Mouse (Mus musculus) forebrain, embryonic 12.5 days (tissue): ENCODE measurements at regions not wholly inside any gene's neighbourhood (a gene's known extent, or its start where the extent isn't known, plus 50 kb on each side); places are given as distances from the start of the nearest gene placed in this dataset.
A peak's percentile ranks its signal among the peaks of the same experiment; 100 is the strongest.

Experiments used
- ATAC-seq: fragments of 200-750 bp; cut with Nextera tagmentation; 2 replicates; pipeline ENCODE4 v1.8.0; 2017; ENCODE audit warnings: moderate TSS enrichment; ENCODE audit not compliant: low FRiP score
- H3K27ac ChIP-seq: fragments of 300-500 bp; sonication (generic); 2 replicates; pipeline ENCODE4 v1.5.1; 2016; ENCODE audit warnings: mild to moderate bottlenecking
- H3K27me3 ChIP-seq: fragments of 300-500 bp; sonication (generic); 2 replicates; pipeline ENCODE4 v1.6.1; 2016; ENCODE audit warnings: mild to moderate bottlenecking
- H3K36me3 ChIP-seq: fragments of 300-500 bp; sonication (generic); replicated peaks from 2 replicates; pipeline ENCODE4 v1.6.1; 2016; ENCODE audit warnings: mild to moderate bottlenecking
- H3K4me1 ChIP-seq: fragments of 300-500 bp; sonication (generic); 2 replicates; pipeline ENCODE4 v1.6.1; 2016
- H3K4me2 ChIP-seq: fragments of 300-500 bp; sonication (generic); 2 replicates; pipeline ENCODE4 v1.6.1; 2016; ENCODE audit warnings: mild to moderate bottlenecking, moderate library complexity
- H3K4me3 ChIP-seq: fragments of 300-500 bp; sonication (generic); replicated peaks from 2 replicates; pipeline ENCODE4 v1.5.1; 2016; ENCODE audit warnings: mild to moderate bottlenecking
- H3K9ac ChIP-seq: fragments of 300-500 bp; sonication (generic); 2 replicates; pipeline ENCODE4 v1.6.1; 2016; ENCODE audit warnings: mild to moderate bottlenecking
- H3K9me3 ChIP-seq: fragments of 300-500 bp; sonication (generic); 2 replicates; pipeline ENCODE4 v1.6.1; 2016
- WGBS: fragments of 180-500 bp; shearing (Covaris S2); methylation state at CpG from one replicate; pipeline ENCODE4 v1.1.7; 2016; 5-methylcytosine and 5-hydroxymethylcytosine counted together

- Histone ChIP-seq H3K27me3 (no peaks in the 10 kb centered on the region), H3K9ac (no peak overlapping the region), H3K4me1 (no peaks in the 10 kb centered on the region), H3K9me3 (no peaks in the 10 kb centered on the region), H3K36me3 (no peaks in the 10 kb centered on the region), H3K27ac (no peak overlapping the region), H3K4me3 (no peak overlapping the region), H3K4me2 (no peak overlapping the region)
- no peak for ATAC-seq
Measured at GRCm38 (mm10) chr7:116596914-116597313, 92.7 kb downstream of the Nucb2 start.

GRCm38 (mm10) chr7:116600340-116600739 lies 96.2 kb downstream of the Nucb2 start:
- Histone ChIP-seq H3K9ac (no peak overlapping the region), H3K9me3 (no peaks in the 10 kb centered on the region), H3K4me1 (no peaks in the 10 kb centered on the region), H3K4me3 (no peak overlapping the region), H3K27me3 (no peaks in the 10 kb centered on the region), H3K4me2 (no peak overlapping the region), H3K36me3 (no peaks in the 10 kb centered on the region), H3K27ac (no peak overlapping the region)
- ATAC-seq: no peak
- 82% methylated on average over 3 of the region's 3 CpGs for WGBS

DNA sequence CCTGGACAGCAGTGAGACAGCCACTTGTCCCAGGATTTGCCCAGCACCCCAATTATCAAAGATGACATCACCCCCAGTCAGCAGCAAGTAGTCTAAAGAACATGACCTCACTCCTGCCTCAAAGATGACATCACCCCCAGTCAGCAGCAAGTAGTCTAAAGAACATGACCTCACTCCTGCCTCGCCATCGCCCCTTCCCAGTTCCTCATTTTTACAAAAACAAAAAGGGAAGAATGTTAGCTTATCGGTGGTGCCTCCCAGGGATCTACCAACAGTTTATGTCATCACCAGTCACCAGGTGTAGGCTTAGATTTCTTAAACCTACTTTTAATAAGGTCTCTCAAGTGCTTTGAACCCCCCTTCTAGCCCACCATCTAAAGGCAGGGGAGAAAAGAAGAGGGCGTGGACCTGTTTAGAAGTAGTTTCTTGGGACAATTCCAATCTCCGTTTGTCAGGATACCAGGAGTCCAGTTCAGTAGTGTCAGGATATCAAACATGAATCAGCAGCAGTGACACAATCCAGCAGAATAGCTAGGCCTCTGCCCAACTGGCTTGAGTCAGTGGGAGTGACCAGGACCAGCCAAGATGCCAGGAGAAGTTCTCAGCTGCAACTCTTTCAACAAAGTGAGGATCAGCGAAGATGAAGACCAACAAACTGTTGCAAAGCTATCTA lies 99.1 kb downstream of the Nucb2 start:
- Histone ChIP-seq H3K9me3 (no peaks in the 10 kb centered on the region), H3K9ac (no peak overlapping the region), H3K4me2 (no peak overlapping the region), H3K36me3 (no peaks in the 10 kb centered on the region), H3K27ac (no peak overlapping the region), H3K4me1 (peaks cover 7% of the 10 kb centered on the region), H3K27me3 (no peaks in the 10 kb centered on the region), H3K4me3 (no peak overlapping the region)
- no peak for ATAC-seq
- 80% methylated on average over 6 of the region's 6 CpGs for WGBS

- Histone ChIP-seq H3K4me3 (no peak overlapping the region), H3K27ac (no peak overlapping the region), H3K27me3 (no peaks in the 10 kb centered on the region), H3K36me3 (no peaks in the 10 kb centered on the region), H3K4me1 (peaks cover 7% of the 10 kb centered on the region), H3K9ac (no peak overlapping the region), H3K9me3 (no peaks in the 10 kb centered on the region), H3K4me2 (no peak overlapping the region)
- no peak for ATAC-seq
- 82% methylated on average over 3 of the region's 3 CpGs for WGBS
Measured at GRCm38 (mm10) chr7:116603840-116604194, 99.6 kb downstream of the Nucb2 start.

DNA sequence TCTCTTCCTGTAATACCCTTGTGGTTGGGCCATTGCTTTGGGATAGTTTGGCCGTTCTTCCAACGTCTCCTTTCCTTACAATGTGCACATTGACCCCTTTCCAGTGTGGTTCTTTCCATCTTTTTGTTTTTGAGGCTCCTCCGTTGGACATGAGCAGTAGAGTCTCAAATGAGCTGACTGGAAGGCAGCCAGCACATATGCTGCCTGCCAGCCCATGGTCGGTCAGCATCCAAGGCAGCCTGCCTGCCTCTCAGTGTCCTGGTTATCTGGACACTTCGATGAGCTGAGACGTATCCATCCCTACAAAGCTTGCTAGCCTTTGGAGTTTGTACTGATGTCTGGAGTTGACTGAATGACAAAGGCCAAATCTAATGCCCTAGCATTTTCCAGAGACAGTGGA lies 102.1 kb downstream of the Nucb2 start:
- no peaks in the 10 kb centered on the region for H3K36me3 ChIP-seq
- 91% methylated on average over 6 of the region's 6 CpGs for WGBS
- no peak overlapping the region for H3K9ac ChIP-seq
- H3K27ac ChIP-seq: no peak overlapping the region
- no peaks in the 10 kb centered on the region for H3K27me3 ChIP-seq
- no peak overlapping the region for H3K4me2 ChIP-seq
- ATAC-seq: no peak
- H3K4me3 ChIP-seq: no peak overlapping the region
- peaks cover 7% of the 10 kb centered on the region for H3K4me1 ChIP-seq
- H3K9me3 ChIP-seq: no peaks in the 10 kb centered on the region

- 66% methylated on average over 5 of the region's 6 CpGs for WGBS
- H3K9me3 ChIP-seq: no peaks in the 10 kb centered on the region
- H3K9ac ChIP-seq: no peak overlapping the region
- H3K36me3 ChIP-seq: no peaks in the 10 kb centered on the region
- H3K4me2 ChIP-seq: no peak overlapping the region
- H3K4me1 ChIP-seq: peaks cover 7% of the 10 kb centered on the region
- no peak overlapping the region for H3K4me3 ChIP-seq
- no peak overlapping the region for H3K27ac ChIP-seq
- no peak for ATAC-seq
- H3K27me3 ChIP-seq: no peaks in the 10 kb centered on the region
Measured at GRCm38 (mm10) chr7:116606751-116607483, 102.7 kb downstream of the Nucb2 start.

- Histone ChIP-seq H3K4me3 (peak overlapping the region; percentile 32), H3K9ac (no peak overlapping the region), H3K4me2 (peak overlapping the region; percentile 55), H3K4me1 (peaks cover 7% of the 10 kb centered on the region), H3K27me3 (no peaks in the 10 kb centered on the region), H3K36me3 (no peaks in the 10 kb centered on the region), H3K9me3 (no peaks in the 10 kb centered on the region), H3K27ac (no peak overlapping the region)
- WGBS: 8% methylated on average over 15 of the region's 15 CpGs
- ATAC-seq: peak; percentile 28; the same call in 1 of the 2 replicates
Measured at GRCm38 (mm10) chr7:116607628-116608225, 103.6 kb downstream of the Nucb2 start.

- Histone ChIP-seq H3K27ac (no peak overlapping the region), H3K27me3 (no peaks in the 10 kb centered on the region), H3K4me3 (peak overlapping the region; percentile 32), H3K4me2 (peak overlapping the region; percentile 55), H3K4me1 (peaks cover 7% of the 10 kb centered on the region), H3K9me3 (no peaks in the 10 kb centered on the region), H3K9ac (no peak overlapping the region), H3K36me3 (no peaks in the 10 kb centered on the region)
- ATAC-seq: peak; percentile 72
- WGBS: 26% methylated on average over 14 of the region's 15 CpGs
Measured at GRCm38 (mm10) chr7:116608350-116609085, 104.3 kb downstream of the Nucb2 start.

DNA sequence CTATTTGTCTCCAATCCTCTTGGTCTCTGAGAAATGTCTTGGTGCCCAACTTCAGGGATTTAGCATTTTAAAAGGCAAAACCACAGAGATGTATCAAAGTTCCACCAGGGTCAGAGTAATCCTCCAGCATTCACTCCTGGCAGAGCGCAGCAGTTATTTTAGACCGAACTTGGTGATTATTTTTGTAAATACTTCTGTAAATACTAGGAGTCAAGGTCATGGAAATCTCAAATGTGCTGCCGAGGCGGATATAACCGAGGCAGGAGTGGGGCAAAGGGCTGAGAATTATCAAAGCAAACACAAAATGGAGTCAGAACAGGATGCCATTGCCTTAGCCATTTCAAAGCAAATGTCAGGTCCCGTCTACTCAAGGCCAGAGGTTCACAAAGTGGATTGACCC lies 105.2 kb downstream of the Nucb2 start:
- WGBS: 84% methylated on average over 6 of the region's 6 CpGs
- no peak overlapping the region for H3K9ac ChIP-seq
- H3K27ac ChIP-seq: no peak overlapping the region
- H3K9me3 ChIP-seq: no peaks in the 10 kb centered on the region
- no peak for ATAC-seq
- H3K4me2 ChIP-seq: no peak overlapping the region
- H3K4me1 ChIP-seq: peaks cover 7% of the 10 kb centered on the region
- no peaks in the 10 kb centered on the region for H3K27me3 ChIP-seq
- H3K36me3 ChIP-seq: no peaks in the 10 kb centered on the region
- H3K4me3 ChIP-seq: no peak overlapping the region

DNA sequence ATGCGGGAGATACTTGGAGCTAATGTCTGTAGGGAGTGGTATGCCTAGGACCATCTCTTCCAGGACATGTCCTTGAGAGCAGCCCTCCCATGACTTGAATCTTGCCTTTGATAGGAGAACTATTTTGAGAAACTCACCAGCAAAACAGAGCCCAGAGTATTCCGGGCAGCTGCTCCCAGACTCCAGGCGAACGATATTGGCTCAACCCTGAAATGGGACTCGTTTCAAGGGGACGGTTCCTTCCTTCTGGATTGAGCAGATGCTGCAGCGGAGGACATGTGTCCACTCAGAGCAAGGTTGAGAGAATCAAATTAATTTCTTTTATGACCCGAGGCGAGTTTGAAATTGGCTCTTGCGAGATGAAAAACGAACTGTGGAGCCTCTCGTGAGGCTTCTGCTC lies 105.7 kb downstream of the Nucb2 start:
- no peaks in the 10 kb centered on the region for H3K9me3 ChIP-seq
- no peak overlapping the region for H3K27ac ChIP-seq
- H3K36me3 ChIP-seq: no peaks in the 10 kb centered on the region
- H3K4me1 ChIP-seq: peaks cover 7% of the 10 kb centered on the region
- no peak overlapping the region for H3K9ac ChIP-seq
- WGBS: 87% methylated on average over 12 of the region's 12 CpGs
- H3K27me3 ChIP-seq: no peaks in the 10 kb centered on the region
- no peak overlapping the region for H3K4me2 ChIP-seq
- H3K4me3 ChIP-seq: no peak overlapping the region
- no peak for ATAC-seq

- H3K27ac ChIP-seq: no peak overlapping the region
- H3K27me3 ChIP-seq: no peaks in the 10 kb centered on the region
- no peaks in the 10 kb centered on the region for H3K4me1 ChIP-seq
- ATAC-seq: no peak
- no peaks in the 10 kb centered on the region for H3K36me3 ChIP-seq
- no peak overlapping the region for H3K4me2 ChIP-seq
- H3K4me3 ChIP-seq: no peak overlapping the region
- 82% methylated on average over 3 of the region's 3 CpGs for WGBS
- H3K9ac ChIP-seq: no peak overlapping the region
- no peaks in the 10 kb centered on the region for H3K9me3 ChIP-seq
Measured at GRCm38 (mm10) chr7:116615984-116616383, 111.8 kb downstream of the Nucb2 start.

DNA sequence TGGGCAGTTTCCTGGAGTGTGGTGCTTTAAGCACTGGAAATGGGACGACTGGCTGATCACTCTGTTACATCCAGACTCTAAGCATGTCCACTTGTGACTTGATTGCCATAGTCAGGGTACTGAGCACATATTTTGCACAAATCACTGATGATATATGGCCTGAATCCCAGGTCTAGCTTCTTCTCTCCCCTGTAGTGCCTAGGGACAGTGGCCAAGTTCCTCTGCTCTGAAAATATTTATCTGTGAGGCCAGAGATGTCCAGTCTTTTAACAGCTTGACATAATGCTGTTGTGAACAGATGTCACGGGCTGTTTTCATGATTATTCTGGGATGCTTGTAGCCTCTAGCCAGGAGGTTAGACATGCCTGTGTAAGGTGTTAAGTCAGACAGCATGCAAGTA lies 115.5 kb downstream of the Nucb2 start:
- Histone ChIP-seq H3K27me3 (no peaks in the 10 kb centered on the region), H3K4me1 (no peaks in the 10 kb centered on the region), H3K9ac (no peak overlapping the region), H3K4me3 (no peak overlapping the region), H3K36me3 (no peaks in the 10 kb centered on the region), H3K27ac (no peak overlapping the region), H3K4me2 (no peak overlapping the region), H3K9me3 (no peaks in the 10 kb centered on the region)
- WGBS: 77% methylated on average over 2 of the region's 2 CpGs
- ATAC-seq: no peak
